16 mouse cellular contexts compared by ENCODE assay signal in genomic region chr4:27727761-27728160, GRCm38 (mm10).
DNase-seq lines count a peak whose midpoint lies in the region.
"Had no signal": no experiment of that assay in that cellular context is flagged by ENCODE, and none has a peak within 500 bp of the region (broad histone marks: within the 10 kb centered on the region; RNA-seq: fewer than 3 reads in every experiment).

No protein-coding gene starts in this region.

- peak; percentile 67 to 78 for DNase-seq in cerebellum, postnatal 10 days
- no peak for DNase-seq in cerebellum, adult 9-11 months
- DNase-seq in cerebellum, postnatal 14 days: peak; percentile 49 to 79
- DNase-seq in cerebellum, postnatal 4 days (ENCODE audit: low spot score in 2 of 2): no peak
- peak; percentile 7 to 18 for DNase-seq in cerebellum, postnatal 25 days
- no peak for DNase-seq in cerebellum, adult 9-10 months
- DNase-seq: adrenal gland, adult 2 months; adrenal gland, adult 8-10 months; adrenal gland, postnatal 10 days; adrenal gland, postnatal 14 days; adrenal gland, postnatal 25 days; adrenal gland, postnatal 36 days; B cell, adult 2 months; cerebellum, adult 11 months; cerebellum, adult 11-12 months; cerebellum, adult 18-20 months had no signal

Comparison
In these comparisons a context has a peak if more than half of its experiments do, and no peak if none do; other contexts are left out.
1. DNase-seq: peak in cerebellum, postnatal 10 days (2 of 2), cerebellum, postnatal 14 days (2 of 2) and cerebellum, postnatal 25 days (2 of 2); none in cerebellum, adult 9-11 months (single experiment), cerebellum, postnatal 4 days (0 of 2) and cerebellum, adult 9-10 months (single experiment).